Mouse (Mus musculus): Measurements from ENCODE around the gene Sorl1. TPM values are rescaled to one million over a fixed set of nuclear protein-coding genes. Genes with fewer than 3 reads are reported as not detected.

Sorl1 gene
- polyA plus RNA-seq, 1 experiment from 2014 or later: 7.1 TPM

DNA sequence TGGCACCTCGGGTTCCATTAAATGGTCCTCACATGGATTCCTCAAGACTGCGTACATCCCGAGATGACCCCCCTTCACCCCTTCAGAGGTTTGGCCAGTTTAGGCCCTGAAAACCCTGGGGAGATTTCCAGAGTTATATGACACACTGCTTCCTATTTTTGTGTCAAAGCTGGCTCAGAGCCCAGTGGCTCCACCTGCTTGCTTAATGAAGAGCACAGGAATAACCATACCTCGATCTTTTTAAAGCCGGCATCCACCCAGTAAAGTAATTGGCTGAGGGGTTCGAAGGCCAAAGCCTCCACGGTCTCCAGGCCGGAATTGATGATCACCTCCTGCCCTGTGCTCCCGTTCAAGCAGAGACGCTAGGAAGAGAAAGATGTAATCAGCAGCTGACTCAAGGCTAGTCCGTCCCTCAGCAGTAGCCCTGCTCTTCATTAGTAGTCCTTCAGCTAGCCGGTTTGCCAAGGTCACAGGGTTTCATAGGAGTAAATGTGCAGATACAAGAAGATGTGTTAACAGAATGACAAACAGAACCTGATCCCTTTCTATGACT lies 88.8 kb downstream of the Sorl1 start:
- Histone ChIP-seq H3K36me3 (ENCODE audit: control insufficient read depth, insufficient read depth, low read length) (no peaks in the 10 kb centered on the region; the same call in 1 of the 2 replicates), H3K9me3 (ENCODE audit: control insufficient read depth, low read length) (no peaks in the 10 kb centered on the region), H3K9ac (ENCODE audit: low read length) (no peak overlapping the region), H3K4me1 (replicated peaks; ENCODE audit: control insufficient read depth, insufficient read depth) (no peaks in the 10 kb centered on the region), H3K4me2 (replicated peaks; ENCODE audit: low read depth) (no peak overlapping the region), H3K27me3 (ENCODE audit: control insufficient read depth, insufficient read depth, low read length) (no peaks in the 10 kb centered on the region), H3K4me3 (ENCODE audit: low read depth, low read length) (no peak overlapping the region), H3K27ac (replicated peaks) (no peak overlapping the region)
- ATAC-seq (ENCODE audit: low FRiP score, low TSS enrichment) (no peak), DNase-seq (ENCODE audit: low spot score) (no peak)
- 55% methylated on average over 12 of the region's 12 CpGs for WGBS
- TF ChIP-seq EP300 (optimal IDR thresholded peaks at IDR 0.05) (no peak), CTCF (IDR thresholded peaks at IDR 0.05; ENCODE audit: low read depth) (no peak)

DNA sequence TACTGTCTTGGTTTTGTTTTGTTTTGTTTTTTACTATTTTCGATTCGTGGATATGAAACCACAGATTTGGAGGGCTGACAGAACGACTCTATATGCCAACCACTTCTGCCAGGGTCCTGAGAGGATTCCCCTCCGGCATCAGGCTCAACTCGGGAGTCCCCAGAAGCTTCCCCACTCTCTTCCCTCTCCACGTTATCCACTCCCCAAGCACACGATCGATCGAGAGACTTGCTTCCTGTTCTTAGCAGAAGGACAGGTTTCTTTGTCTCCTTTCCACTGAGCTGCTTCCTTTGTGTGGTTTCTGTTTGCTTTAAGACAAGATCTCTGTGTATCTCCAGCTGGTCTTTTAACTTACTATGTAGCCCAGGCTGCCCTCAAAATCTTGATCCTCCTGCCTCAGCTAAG lies 90.0 kb downstream of the Sorl1 start:
- Histone ChIP-seq H3K4me3 (ENCODE audit: low read depth, low read length) (no peak overlapping the region), H3K36me3 (ENCODE audit: control insufficient read depth, insufficient read depth, low read length) (no peaks in the 10 kb centered on the region; the same call in 1 of the 2 replicates), H3K27ac (replicated peaks) (no peak overlapping the region), H3K4me2 (replicated peaks; ENCODE audit: low read depth) (no peak overlapping the region), H3K9me3 (ENCODE audit: control insufficient read depth, low read length) (no peaks in the 10 kb centered on the region), H3K4me1 (replicated peaks; ENCODE audit: control insufficient read depth, insufficient read depth) (no peaks in the 10 kb centered on the region), H3K27me3 (ENCODE audit: control insufficient read depth, insufficient read depth, low read length) (no peaks in the 10 kb centered on the region), H3K9ac (ENCODE audit: low read length) (no peak overlapping the region)
- 64% methylated on average over 9 of the region's 9 CpGs for WGBS
- DNase-seq (ENCODE audit: low spot score) (no peak), ATAC-seq (ENCODE audit: low FRiP score, low TSS enrichment) (no peak)
- no peak for TF ChIP-seq EP300 (optimal IDR thresholded peaks at IDR 0.05)
- TF ChIP-seq CTCF (IDR thresholded peaks at IDR 0.05; ENCODE audit: low read depth): no peak

DNA sequence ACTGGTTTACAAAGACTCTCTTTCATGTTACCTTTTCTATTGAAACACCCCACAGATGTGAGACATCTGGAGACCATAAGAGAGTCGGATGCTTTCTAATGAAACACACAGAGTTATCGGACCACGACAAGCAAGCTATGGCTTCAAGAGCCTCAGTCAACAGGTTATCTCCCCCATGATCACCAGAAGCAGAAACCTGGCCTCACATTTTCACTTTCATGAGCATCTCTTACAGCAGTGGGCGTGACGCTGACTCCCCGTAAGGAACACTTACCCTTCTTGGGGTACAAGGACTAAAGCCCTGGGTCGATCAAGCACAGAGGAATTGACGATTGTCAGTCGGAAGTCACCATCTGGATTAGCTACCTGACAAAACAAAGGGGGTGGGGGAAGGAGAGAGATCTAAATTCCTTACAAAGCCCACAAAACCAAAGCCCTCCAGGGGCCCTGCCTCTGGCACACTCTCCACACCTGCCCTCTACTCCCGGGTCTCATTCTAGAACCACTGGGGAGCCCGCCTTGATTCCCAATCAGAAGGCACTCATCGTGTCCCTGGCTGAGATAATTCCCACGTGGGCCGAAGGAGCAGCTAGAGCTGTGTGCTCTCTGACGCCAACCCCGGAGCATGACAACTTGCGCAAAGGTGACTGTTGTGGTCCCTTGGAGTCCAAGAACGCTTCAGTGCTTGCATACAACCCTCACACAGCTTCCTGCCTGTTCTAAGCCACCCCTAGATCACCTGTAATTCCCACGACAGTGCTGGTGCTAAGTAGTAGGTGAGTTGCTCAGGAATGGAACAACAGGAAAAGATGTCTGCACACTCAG lies 90.6 kb downstream of the Sorl1 start:
- Histone ChIP-seq H3K9me3 (ENCODE audit: control insufficient read depth, low read length) (no peaks in the 10 kb centered on the region), H3K27me3 (ENCODE audit: control insufficient read depth, insufficient read depth, low read length) (no peaks in the 10 kb centered on the region), H3K4me2 (replicated peaks; ENCODE audit: low read depth) (no peak overlapping the region), H3K4me3 (ENCODE audit: low read depth, low read length) (no peak overlapping the region), H3K27ac (replicated peaks) (no peak overlapping the region), H3K36me3 (ENCODE audit: control insufficient read depth, insufficient read depth, low read length) (no peaks in the 10 kb centered on the region; the same call in 1 of the 2 replicates), H3K4me1 (replicated peaks; ENCODE audit: control insufficient read depth, insufficient read depth) (no peaks in the 10 kb centered on the region), H3K9ac (ENCODE audit: low read length) (no peak overlapping the region)
- TF ChIP-seq EP300 (optimal IDR thresholded peaks at IDR 0.05): no peak
- no peak for ATAC-seq (ENCODE audit: low FRiP score, low TSS enrichment)
- DNase-seq (ENCODE audit: low spot score): no peak
- WGBS: 73% methylated on average over 19 of the region's 19 CpGs

DNA sequence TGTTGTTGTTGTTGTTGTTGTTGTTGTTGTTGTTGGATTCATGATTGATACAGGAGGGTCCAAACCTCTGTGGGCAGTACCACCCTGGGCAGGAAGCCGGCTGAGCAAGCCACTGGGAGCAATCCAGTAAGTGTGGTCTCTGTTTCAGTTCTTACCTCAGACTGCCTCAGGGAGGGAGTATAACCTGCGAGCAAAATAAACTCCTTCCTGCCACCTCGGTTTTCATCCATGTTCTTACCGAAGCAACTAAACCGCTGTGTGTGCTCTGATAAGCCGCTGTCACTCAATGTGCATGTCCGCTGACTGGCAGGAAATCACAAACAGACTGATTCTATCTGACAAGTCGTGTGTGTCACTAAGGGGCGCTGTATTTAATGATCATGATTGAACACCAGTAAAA lies 91.7 kb downstream of the Sorl1 start:
- no peak for ATAC-seq (ENCODE audit: low FRiP score, low TSS enrichment)
- no peaks in the 10 kb centered on the region for H3K27me3 ChIP-seq (ENCODE audit: control insufficient read depth, insufficient read depth, low read length)

DNA sequence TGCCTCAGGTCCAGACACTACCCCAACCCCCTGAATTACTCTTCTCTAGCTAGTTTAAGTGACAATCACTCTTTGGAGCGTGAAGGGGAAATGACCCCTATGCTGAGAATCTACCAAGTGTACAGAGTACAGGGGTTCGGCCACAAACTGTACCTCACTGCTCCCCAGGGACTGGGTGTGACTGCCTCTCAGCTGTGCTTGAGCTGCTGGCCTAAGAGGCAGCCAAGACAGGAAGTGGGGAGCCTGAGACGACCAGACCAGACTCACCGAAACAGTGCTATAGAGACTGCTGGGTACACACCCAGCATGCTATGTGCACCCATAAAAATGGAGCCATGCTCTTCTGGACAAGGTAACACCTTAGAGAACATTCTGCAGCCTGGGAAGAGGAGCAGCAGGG lies 95.3 kb downstream of the Sorl1 start:
- no peaks in the 10 kb centered on the region for H3K27me3 ChIP-seq (ENCODE audit: control insufficient read depth, insufficient read depth, low read length)

More for the DNA sequence above, 91.7 kb downstream of the Sorl1 start:
- 63% methylated on average over 9 of the region's 9 CpGs for WGBS
- TF ChIP-seq CTCF (IDR thresholded peaks at IDR 0.05; ENCODE audit: low read depth): 0 out of 2 replicates have a peak, but pooled peaks have one; percentile 2
- no peak for TF ChIP-seq EP300 (optimal IDR thresholded peaks at IDR 0.05)
- H3K9me3 ChIP-seq (ENCODE audit: control insufficient read depth, low read length): no peaks in the 10 kb centered on the region
- no peak overlapping the region for H3K4me2 ChIP-seq (replicated peaks; ENCODE audit: low read depth)
- no peak overlapping the region for H3K27ac ChIP-seq (replicated peaks)
- no peak for DNase-seq (ENCODE audit: low spot score)
- H3K36me3 ChIP-seq (ENCODE audit: control insufficient read depth, insufficient read depth, low read length): no peaks in the 10 kb centered on the region; the same call in 1 of the 2 replicates
- H3K4me1 ChIP-seq (replicated peaks; ENCODE audit: control insufficient read depth, insufficient read depth): no peaks in the 10 kb centered on the region
- no peak overlapping the region for H3K4me3 ChIP-seq (ENCODE audit: low read depth, low read length)
- H3K9ac ChIP-seq (ENCODE audit: low read length): no peak overlapping the region

DNA sequence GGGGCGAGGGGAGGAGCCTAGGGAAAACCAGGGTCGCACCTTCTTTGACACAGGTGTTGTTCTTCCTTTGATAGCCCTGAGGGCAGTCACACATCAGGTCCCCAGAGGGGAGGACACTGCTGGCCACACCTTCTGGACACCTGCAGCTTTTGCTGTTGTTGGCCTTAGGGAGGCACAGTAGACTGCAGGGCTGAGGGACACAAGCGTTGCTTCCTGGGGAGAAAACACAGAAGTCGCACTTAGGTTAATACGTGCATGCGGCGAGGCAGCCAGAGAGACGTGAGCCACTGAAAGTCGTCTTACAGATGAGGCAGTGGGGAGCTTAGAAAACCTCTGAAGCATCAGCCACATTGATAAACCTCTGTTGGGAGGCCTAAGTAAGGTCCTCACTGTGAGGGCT lies 99.8 kb downstream of the Sorl1 start:
- no peaks in the 10 kb centered on the region for H3K9me3 ChIP-seq (ENCODE audit: control insufficient read depth, low read length)
- H3K36me3 ChIP-seq (ENCODE audit: control insufficient read depth, insufficient read depth, low read length): no peaks in the 10 kb centered on the region
- WGBS: 73% methylated on average over 9 of the region's 9 CpGs
- H3K9ac ChIP-seq (ENCODE audit: low read length): no peak overlapping the region
- DNase-seq (ENCODE audit: low spot score): no peak
- no peak overlapping the region for H3K4me2 ChIP-seq (replicated peaks; ENCODE audit: low read depth)
- H3K4me1 ChIP-seq (replicated peaks; ENCODE audit: control insufficient read depth, insufficient read depth): no peaks in the 10 kb centered on the region
- H3K27me3 ChIP-seq (ENCODE audit: control insufficient read depth, insufficient read depth, low read length): no peaks in the 10 kb centered on the region
- no peak overlapping the region for H3K4me3 ChIP-seq (ENCODE audit: low read depth, low read length)
- TF ChIP-seq CTCF (IDR thresholded peaks at IDR 0.05; ENCODE audit: low read depth) (no peak), EP300 (optimal IDR thresholded peaks at IDR 0.05) (no peak)
- no peak for ATAC-seq (ENCODE audit: low FRiP score, low TSS enrichment)
- no peak overlapping the region for H3K27ac ChIP-seq (replicated peaks)

More for the DNA sequence above, 95.3 kb downstream of the Sorl1 start:
- no peaks in the 10 kb centered on the region for H3K9me3 ChIP-seq (ENCODE audit: control insufficient read depth, low read length)
- TF ChIP-seq EP300 (optimal IDR thresholded peaks at IDR 0.05) (no peak), CTCF (IDR thresholded peaks at IDR 0.05; ENCODE audit: low read depth) (no peak)
- no peak for ATAC-seq (ENCODE audit: low FRiP score, low TSS enrichment)
- H3K36me3 ChIP-seq (ENCODE audit: control insufficient read depth, insufficient read depth, low read length): no peaks in the 10 kb centered on the region; the same call in 1 of the 2 replicates
- 65% methylated on average over 4 of the region's 4 CpGs for WGBS
- no peaks in the 10 kb centered on the region for H3K4me1 ChIP-seq (replicated peaks; ENCODE audit: control insufficient read depth, insufficient read depth)
- no peak overlapping the region for H3K4me3 ChIP-seq (ENCODE audit: low read depth, low read length)
- no peak overlapping the region for H3K9ac ChIP-seq (ENCODE audit: low read length)
- no peak for DNase-seq (ENCODE audit: low spot score)
- no peak overlapping the region for H3K27ac ChIP-seq (replicated peaks)
- H3K4me2 ChIP-seq (replicated peaks; ENCODE audit: low read depth): no peak overlapping the region

Measured in stomach, postnatal 0 days (tissue).